Mouse (Mus musculus) retina, postnatal 7 days (tissue): ENCODE results near the gene Gatad2a.
"Not testable (repeated sequence)": the region's sequence is repeated elsewhere in the genome, so short reads cannot be mapped to it uniquely, and the experiment has no call there.

Experiments
- DNase-seq: peaks from one replicate; pipeline ENCODE4 v3.0.0-alpha.2; 2012; ENCODE audit warnings: low read depth, low spot score

Gatad2a gene

DNA sequence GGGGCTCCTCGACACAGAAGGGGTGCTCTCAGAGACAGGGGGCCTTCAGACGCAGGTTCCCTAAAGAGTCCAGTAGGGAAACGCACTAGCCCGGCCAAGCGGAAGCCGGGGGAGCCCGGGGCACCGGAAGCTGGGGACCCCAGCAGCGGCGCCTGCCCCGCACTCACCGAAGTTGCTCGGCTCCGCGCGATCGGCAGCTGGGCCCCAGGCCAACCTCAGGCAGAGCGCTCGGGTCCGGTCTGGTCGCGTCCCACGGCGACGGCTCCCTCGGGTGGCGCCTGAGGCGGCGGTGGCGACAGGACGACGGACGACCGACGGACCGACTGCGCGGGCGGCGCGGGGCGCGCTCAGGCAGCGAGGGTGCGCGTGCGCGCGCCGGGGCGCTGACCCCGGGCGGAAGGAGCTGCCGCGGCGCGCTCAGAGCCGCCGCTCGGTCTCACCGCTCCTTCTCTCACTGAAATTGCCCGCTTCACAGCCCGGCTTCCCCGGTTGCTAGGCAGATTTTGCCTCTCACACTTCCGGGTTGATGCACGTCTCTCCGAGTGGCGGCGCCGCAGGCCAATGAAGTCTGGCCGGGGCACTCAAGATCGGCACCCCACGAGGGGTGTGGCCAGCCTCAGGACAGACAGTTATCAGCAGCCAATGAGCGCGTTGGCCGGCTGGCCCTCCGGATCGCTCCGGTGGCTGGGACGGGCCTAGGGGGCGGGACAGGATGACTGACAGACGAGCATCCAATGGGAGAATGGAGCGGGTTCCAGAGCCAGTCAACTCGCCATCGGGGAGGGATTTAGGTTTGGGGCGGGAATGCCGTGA is at the start of gene Gatad2a:
Gene Gatad2a, minus strand, starts transcription at position 609 of the 813 bp plus-strand sequence.
- DNase-seq = peak; percentile 98

DNA sequence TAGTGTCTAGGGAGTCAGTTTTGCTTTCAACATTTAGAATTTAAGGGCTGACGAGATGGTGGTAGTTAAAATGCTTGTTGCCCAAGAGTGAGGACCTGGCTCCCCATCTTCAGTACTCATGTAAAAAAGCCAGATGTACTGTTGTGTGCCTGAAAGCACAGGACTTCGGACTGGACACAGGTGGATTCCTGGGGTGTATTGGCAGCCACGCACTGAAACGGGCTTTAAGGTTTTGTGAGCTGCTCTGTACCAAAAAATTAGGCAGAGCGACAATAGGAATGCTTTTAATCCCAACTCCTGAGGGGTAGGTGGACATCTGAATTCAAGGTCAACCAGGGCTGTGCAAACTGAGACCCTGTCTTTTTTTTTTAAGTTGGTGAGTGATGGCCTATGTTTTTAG is 47.8 kb upstream of the Gatad2a start:
- DNase-seq = no peak

DNA sequence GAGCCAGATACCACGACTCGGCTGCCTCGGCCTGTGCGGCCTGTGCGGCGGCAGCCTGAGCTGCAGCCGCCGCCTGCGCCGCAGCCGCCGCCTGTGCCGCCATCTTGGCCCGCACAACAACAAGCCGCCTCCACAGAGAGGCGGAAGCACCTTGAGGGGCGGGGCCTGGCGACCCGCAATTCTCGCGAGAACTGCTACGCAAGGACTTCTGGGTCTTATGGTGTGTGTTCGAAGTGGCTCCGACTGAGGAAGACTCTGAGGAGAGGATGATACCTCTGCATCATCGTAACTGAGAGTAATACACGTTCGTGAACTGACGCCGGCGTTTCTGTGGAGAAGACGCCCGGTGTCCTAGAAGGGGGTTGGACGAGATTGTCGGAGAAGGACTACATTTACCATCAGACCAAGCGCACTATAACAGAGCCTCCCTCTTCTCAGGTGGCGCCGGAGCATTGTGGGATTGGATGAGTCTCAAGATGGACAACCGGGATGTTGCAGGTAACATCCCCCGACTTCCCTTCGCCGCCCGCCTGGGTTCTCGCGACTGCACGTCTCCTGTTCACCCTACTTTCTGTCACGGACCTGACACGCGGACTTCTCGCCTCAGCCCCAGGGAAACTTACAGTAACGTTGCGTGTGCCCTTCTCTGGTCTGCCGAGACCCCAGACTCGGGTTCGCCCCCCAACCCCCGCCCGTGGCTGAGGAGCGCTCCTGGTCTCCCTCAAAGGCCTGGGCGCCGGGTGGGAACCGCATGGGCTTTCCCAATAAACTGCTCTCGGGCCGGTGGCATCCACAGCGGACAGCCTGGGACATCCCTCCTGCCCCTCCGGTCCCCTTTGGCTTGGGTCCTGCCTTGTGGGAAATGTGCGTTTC is 46.6 kb upstream of the Gatad2a start, which contains the start of the genes Mau2 and Sugp1:
Gene Mau2, minus strand, starts transcription at position 152 of the 873 bp plus-strand sequence.
Gene Sugp1, plus strand, starts transcription at position 231 of the 873 bp plus-strand sequence.
- peak; percentile 92 for DNase-seq

DNA sequence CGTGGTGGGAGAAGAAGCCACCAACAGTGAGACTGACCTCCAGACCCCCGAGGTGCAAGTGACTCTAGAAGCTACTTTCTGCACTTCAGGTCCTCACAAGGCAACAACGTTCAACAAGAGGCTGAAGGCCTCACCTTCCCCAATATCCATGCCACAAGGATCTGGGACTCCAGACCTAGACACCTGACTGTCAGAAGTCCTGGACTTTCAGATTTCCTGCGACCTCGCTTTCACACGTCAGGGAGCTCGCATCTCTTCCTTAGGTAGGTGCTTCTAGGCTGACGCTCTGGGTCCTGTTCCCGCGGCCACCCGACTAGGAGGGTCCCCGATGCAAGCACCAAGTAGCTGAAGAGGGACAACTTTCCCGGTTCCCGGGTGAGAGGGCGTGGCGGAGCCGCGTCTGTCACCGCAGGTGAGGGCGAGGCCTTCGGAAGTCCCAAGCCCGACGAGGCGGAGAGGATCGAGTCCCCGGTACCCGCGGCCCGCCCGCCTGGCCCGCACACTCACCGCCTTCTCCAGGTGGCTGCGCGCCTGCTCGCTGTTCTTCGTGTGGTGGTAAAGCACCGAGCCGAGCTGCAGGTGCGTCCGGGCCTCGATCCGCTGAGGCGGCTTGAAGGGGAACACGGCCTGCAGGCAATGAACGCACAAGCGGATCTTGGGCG is 45.8 kb upstream of the Gatad2a start:
- peak; percentile 16 for DNase-seq

DNA sequence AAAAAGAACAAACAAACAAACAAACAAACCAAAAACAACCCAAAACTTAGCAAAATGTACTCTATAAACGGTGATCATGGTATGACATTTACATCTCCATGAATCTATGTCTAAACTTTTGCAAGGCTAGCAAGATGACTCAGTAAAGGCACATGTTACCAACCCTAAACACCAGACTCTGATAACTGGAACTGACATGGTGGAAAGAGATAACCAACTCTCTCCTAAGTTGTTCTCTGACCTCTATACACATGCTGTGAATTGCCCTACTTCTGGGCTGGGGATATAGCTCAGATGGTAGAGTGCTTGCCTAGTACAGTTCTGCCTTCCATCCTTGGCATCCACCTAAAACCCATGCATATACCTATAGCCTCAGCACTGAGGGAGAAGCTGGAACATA is 41.8 kb upstream of the Gatad2a start:
- no peak for DNase-seq

DNA sequence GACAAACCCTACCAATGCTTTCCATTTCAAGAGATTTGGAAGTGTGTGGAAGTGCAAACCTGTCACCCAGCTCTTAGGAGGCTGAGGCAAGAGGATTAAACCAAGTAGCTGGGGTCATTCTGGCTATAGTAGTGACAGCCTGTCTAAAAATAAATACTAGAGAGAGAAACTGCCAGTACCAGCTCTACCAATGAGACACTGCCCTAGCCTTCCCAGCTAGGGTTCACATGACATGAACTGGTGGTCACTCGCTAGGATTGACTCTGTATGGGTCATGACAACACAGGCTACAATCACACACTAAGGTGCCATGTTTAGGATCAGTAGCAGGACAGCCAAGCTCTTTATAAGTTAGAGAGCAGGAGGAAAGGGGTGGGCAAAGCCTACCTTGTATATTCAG is 34.1 kb upstream of the Gatad2a start:
- DNase-seq = no peak

DNA sequence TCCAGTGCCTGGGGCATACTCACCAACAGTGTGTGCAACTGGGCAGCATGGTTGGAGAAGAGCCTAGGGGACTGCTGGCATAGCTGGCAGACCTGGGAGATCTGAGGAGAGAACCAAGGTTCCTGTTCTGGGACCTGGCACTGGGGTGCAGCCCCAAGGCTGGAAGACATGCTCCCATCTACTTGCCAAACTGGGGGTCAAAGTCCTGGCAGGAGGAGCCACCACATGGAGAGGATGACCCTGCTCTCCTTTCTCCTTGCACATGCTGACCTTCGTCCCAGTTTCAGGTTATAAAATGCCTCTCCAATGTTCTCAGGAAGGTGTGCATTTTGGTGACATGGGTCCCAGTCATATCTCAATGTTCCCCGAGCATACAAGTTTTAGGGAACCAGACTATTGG is 30.0 kb upstream of the Gatad2a start:
- DNase-seq = no peak

DNA sequence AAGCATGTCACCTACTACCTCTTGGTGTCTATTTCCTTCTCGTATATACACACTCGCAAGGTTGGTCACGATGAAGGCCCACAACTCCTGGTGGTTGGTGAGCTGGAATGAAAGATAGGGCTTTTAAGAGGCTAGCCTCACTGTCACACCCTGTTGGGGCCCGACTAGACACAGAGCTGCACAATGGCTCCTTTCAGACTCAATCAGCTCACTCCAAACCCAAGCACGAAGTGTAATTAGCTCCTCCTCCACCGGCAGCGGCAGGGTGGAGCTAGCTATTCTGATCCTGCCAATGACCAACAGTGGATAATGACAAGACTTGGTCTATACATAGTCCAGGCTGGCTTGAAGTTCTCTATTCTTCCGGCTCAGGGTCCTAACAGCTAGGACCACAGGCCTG is 27.4 kb upstream of the Gatad2a start:
- DNase-seq = no peak

DNA sequence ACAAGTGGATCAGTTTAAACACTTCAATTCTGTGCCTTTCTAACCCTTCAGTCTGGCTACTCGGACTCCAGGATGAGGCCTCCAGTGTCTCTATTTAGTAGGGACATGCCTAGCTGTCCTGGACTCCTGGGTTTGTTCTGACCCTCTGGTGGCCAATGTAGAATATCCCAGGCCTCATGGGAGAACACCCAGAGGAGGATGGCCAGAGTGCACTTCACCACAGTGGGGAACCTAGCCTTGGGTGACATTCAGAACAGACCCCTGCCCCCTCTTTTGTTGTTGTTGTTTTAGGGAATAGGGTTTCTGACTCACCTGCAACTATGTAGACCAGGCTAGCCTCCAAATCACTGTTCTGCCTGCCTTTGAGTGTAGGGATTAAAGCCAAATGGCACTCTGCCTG is 18.8 kb upstream of the Gatad2a start:
- DNase-seq = no peak

DNA sequence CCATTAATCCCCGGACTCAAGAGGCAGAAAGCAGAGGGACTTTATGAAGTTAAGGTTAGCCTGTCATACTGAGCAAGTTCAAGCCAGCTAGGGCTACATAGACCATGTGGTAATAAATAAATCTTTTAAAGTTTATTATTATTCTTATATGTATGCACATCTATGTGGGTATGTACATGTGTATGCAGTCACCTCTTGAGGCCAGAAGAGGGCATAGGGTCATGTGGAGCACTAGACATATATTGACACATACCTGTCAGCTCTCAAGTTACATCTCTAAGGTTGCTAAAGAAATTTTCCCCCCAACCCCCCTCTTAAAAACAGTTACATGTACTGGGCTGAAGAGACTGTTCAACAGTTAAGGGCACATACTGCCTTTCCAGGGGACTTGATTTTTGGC is 16.6 kb upstream of the Gatad2a start:
- no peak for DNase-seq

DNA sequence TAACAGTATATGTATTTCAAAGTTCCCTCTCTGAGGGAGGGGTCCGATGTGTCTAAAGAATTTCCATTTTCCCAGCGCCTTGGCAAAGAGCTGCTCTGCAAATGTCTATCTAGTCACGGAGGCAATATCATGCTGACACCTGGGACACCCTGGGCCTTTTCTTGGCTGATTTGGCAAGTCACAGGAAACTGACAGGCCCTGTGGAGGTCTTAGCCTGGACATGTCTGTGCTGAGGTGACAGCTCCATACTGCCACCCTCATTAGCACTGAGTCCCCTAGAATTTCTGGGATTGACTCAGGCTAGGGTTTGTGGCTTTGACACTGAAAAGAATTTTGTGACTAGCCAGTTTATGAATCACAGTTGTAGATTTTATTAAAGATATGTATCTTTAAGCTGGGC is 16.2 kb upstream of the Gatad2a start:
- no peak for DNase-seq

DNA sequence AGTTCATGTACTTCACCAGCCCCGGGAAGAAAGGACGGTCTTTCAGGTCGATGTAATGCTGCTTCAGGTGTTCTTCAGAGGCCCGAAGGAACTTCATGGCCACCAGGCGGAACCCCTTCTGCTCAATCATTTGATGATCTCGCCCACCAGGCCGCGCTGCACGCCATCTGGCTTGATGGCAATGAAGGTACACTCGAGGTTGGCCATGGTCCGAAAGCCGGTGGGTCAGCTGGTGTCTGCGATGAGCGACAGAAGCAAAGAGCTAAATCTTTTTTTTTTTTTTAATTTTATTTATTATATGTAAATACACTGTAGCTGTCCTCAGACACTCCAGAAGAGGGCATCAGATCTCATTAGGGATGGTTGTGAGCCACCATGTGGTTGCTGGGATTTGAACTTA is 14.6 kb upstream of the Gatad2a start:
- not testable (repeated sequence) for DNase-seq

DNA sequence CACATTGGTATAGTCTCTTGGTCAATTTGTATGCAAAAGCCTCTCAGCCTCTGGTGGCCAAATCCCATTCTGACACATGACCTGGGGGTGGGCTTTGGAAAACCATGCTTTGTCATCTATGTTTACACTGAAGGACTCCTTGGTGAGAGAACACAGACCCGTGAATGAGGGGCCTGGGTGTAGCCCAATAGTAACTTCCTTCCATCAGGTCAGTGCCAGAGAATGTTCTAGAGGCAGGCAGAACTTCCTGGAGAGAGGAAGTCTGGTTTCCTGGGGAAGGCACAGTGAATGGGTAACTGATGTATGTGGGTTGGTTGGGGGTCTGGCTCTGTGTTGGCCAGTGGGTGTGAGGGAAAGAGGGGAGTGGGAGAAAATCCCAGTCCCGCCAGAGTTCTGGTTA is 9.0 kb upstream of the Gatad2a start:
- DNase-seq = no peak

DNA sequence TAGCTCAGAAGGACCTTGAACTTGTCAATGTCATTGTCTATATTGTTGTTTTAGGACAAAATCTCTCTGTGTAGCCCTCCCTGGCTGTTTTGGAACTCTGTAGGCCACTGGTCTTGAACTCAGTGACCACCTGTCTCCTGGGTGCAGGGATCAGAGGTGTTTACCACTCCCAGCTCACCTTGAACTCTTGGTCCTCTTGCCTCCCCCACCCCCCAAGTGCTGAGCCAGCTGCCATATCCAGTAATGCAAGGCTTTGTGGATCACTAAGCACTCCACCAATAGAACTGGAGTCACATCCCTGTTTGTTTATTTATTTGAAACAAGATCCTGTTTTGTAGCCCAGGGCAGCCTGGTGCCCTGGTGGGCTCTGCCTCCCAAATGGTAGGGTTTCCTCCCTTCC is 8.2 kb upstream of the Gatad2a start:
- DNase-seq = no peak

DNA sequence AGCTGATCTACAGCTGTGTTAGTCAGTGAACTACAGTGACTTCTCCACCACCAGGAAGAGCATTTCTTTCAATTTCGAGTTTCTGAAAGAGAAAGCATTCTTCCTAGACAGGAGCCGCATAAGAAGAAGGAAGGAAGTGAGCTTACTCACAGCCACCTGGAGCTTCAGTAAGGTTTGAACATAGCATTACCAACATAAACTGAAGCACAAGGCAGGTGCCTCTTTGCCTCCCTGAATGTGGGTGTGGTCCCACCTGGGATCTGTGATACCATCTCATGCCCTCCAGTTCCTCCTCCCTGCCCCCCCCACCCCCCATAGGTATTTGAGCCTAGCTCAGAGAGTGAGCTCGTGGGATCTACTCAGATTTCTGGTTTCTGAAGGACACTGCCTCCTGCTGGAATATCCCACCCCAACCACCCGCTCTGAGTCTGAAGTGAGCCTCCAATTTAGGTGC is 7.0 kb upstream of the Gatad2a start:
- DNase-seq = no peak

DNA sequence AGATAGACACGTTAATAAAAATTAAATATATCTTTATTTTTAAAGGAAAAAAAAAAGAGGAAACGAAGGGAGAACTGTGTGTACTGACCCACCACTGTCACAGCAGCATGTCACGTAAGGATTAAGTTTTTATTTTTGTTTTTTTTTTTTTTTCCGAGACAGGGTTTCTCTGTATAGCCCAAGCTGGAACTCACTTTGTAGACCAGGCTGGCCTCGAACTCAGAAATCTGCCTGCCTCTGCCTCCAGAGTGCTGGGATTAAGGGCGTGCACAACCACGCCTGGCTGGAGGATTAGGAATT is 5.7 kb upstream of the Gatad2a start:
- not testable (repeated sequence) for DNase-seq

DNA sequence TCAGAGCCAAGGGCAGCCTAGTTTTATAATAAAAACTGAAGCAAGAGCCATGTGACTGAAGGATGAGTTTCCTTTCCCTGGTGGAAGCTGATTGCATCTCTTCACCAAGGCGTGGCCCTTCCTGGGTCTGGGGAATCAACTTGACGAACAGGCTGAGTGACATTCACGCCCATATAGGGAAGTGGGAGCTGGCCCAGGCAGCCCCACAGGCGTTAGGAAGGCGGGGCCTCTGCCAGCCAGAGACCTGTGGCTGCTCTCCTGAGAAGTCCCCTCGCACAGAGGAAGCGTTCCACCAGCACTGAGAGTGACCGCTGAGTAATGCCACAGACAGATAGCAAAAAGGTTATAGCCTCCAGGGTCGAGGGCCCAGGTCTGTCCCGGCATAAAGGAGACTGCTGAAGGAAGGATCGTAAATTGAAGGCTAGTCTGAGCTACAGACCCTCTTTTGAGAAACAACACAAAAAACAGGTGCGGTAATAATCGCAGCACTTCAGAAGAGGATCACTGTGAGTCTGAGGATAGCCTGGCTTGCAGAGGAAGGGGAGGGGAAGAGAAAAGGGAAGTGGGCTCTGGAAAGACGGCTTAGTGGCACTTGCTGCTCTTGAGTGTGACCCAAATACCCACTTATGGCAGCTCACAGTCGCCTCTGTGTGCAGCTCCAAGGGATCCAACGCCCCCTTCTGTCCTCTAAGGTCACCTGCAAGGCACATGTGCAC is 5.2 kb upstream of the Gatad2a start:
- DNase-seq = peak; percentile 66

DNA sequence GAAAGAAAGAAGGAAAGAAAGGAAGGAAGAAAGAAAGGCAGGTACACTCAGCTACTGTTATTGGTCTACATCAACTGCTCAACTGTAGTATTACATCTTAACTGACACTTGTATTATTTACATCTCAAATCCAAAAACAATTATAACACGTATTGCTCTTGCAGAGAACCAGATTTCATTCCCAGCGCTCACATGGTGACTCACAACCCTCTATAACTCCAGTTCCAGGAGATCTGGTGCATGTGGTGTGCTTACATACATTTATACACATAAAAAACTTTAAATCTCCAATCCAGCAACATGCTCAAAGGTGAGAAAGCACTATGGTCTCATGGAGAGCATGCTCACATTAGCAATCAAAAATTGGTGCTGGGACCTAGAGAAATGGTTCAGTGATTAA is 4.0 kb upstream of the Gatad2a start:
- DNase-seq = no peak

DNA sequence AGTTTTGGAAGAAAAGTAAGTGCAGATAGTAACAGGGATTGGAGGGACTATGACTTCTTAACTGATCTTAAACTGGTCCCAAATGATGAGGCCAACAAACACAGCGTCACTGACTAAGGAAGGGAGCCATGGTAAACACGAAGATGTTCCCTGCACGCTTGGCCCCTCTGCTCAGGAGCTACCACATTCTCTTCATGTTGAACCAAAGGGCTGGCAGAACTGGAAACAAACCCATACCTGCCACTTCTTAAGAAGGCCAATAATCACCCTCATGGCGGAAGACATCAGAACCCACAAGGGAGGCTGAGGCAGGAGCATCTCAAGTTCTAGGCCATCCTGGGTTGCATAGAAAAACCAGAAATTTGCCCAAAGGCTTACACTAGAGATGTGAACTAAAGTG is 3.1 kb upstream of the Gatad2a start:
- DNase-seq = no peak

DNA sequence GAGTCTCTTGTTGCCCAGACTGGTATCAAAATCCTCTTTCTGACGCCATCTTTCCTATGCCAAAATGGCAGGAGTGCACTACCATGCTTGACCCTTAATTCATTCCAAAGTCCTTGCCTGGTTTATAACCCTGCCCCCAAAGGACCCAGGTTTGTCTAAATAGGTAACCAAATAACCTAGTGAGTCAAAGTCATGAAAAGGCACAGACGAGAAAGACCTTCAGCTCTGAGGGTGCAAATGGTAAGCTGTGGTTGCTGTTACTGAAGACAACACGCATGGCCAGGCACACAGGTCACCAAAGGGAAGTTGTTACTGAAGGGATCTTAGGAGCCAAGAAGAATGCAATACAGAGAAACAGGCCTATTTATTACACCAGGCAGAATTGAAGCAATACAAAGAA is 2.5 kb upstream of the Gatad2a start:
- no peak for DNase-seq

DNA sequence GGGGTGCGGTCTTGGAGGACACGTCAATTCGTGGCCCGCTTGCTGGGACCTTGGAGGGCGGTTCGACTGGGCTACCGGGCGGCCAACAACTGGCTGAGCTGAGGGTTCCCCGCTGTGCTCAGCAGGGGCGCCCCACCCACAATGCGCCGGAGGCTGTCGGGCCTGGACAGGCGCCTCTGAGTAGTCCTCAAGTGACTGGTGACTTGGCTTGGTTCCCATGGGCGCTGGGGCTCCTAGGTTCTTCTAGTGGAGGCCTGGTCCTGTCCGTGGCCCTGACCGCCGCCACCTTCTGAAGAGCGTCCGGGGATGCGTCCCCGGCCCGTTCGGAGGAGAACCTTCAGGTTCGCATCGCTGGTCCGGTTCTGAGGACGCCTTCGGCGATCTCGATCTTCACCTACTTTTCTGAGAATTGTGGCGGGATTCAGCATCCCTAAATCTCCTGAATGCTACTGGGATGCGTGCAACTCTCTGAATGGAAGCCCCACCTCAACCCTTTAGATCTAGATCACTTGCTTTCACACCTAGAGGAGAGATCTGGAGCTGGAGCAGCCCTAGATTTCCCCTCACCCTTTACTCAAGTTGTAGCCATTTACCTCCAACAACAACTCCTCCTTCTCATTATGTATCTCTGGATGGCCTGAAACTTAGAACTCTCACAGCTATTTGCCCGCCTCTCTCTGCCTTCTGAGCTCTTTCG is 553 bp upstream of the Gatad2a start:
- no peak for DNase-seq
